Mouse (Mus musculus) stomach, embryonic 15.5 days (tissue): Measurements from ENCODE around the gene Gc. TPM values are rescaled to one million over a fixed set of nuclear protein-coding genes. Genes with fewer than 3 reads are reported as not detected.

Experiments
- polyA plus RNA-seq: library from polyadenylated mRNA; unstranded; fragments of >200 nt; fragmentation: Nextera tagmentation; extraction: Ambion mirVana; gene quantifications from 2 replicates; pipeline ENCODE4 v1.2.1, GENCODE M21; 2015

The Gc gene
- polyA plus RNA-seq, 1 experiment from 2014 or later = 80.6 TPM

Other genes starting within 250 kb of the Gc start
- gene Npffr2, start 69.5 kb upstream of the Gc start, polyA plus RNA-seq = not detected in 2 replicates